Mouse (Mus musculus) testis, adult 2 months (tissue): ENCODE measurements around the gene Cd24a. TPM values are rescaled to one million over a fixed set of nuclear protein-coding genes. Genes with fewer than 3 reads are reported as not detected.

ENCODE experiments used
- H3K27ac ChIP-seq: fragments of 200-500 bp; 2 replicates; pipeline ENCODE4 v1.5.1; 2012; ENCODE audit warnings: low read depth, low read length; ENCODE audit not compliant: control insufficient read depth, insufficient read depth
- H3K27me3 ChIP-seq: fragments of 200-500 bp; 2 replicates; pipeline ENCODE4 v1.6.1; 2012; ENCODE audit warnings: mild to moderate bottlenecking, low read length, moderate library complexity; ENCODE audit not compliant: control insufficient read depth, insufficient read depth
- H3K36me3 ChIP-seq: fragments of 200-500 bp; 2 replicates; pipeline ENCODE4 v1.6.1; 2012; ENCODE audit warnings: mild to moderate bottlenecking, low read length; ENCODE audit not compliant: control insufficient read depth, insufficient read depth
- H3K4me1 ChIP-seq: fragments of 200-500 bp; 2 replicates; pipeline ENCODE4 v1.6.1; 2012; ENCODE audit warnings: low read length; ENCODE audit not compliant: control insufficient read depth, insufficient read depth
- H3K4me3 ChIP-seq: fragments of 200-500 bp; 2 replicates; pipeline ENCODE4 v1.5.1; 2012; ENCODE audit warnings: low read depth, mild to moderate bottlenecking, low read length, moderate library complexity, mixed read lengths; ENCODE audit not compliant: control insufficient read depth
- CTCF ChIP-seq: fragments of 200-500 bp; IDR thresholded peaks from 2 replicates; pipeline ENCODE4 v1.5.1; 2012; ENCODE audit warnings: low read depth, mild to moderate bottlenecking, inconsistent platforms, low read length, moderate library complexity; ENCODE audit not compliant: control insufficient read depth, insufficient read depth, insufficient replicate concordance
- POLR2A ChIP-seq: fragments of 200-500 bp; IDR thresholded peaks from 2 replicates; pipeline ENCODE4 v1.6.1; 2012; ENCODE audit warnings: low read depth, mild to moderate bottlenecking, inconsistent platforms, low read length, moderate library complexity; ENCODE audit not compliant: control insufficient read depth
- polyA plus RNA-seq: library from polyadenylated mRNA; depleted of rRNA; stranded (reverse); fragments of >200 nt; gene quantifications from 2 replicates; pipeline ENCODE4 v1.2.3, GENCODE M21; 2012

The Cd24a gene
- polyA plus RNA-seq, 1 experiment, result 3.9 TPM

DNA sequence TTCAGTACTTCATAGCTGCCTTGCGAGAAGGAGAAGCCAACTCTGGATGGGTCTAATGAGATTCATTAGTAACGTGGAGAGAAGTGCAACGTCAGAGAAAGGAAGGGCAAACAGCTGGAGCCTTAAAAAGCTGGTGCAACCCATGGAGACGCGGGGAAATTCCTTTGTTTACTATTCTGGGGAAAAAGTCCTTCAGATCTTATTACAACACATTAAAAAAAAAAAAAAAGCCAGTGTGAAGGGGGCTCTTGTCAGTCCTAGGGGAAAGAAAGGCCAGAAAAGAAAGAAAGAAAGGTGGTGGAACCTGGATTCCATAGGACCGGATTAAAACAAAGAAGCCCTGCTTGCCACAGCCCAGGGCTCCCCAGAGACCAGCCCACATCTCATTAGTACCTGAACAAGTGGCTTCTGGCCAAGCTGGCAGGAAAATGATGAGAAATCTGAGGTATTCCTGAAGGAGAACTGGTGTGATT lies 41.0 kb downstream of the Cd24a start:
- H3K4me1 ChIP-seq, result no peaks in the 10 kb centered on the region; the same call in 1 of the 2 replicates
- no peak for TF ChIP-seq POLR2A
- TF ChIP-seq CTCF, result no peak
- no peaks in the 10 kb centered on the region for H3K27me3 ChIP-seq
- no peaks in the 10 kb centered on the region for H3K36me3 ChIP-seq
- no peak overlapping the region for H3K27ac ChIP-seq
- H3K4me3 ChIP-seq, result no peak overlapping the region

GRCm38 (mm10) chr10:43619939-43620338 lies 41.9 kb downstream of the Cd24a start:
- Histone ChIP-seq H3K4me3 (no peak overlapping the region), H3K27ac (no peak overlapping the region), H3K27me3 (no peaks in the 10 kb centered on the region), H3K36me3 (no peaks in the 10 kb centered on the region), H3K4me1 (no peaks in the 10 kb centered on the region; the same call in 1 of the 2 replicates)
- TF ChIP-seq POLR2A (no peak), CTCF (no peak)

DNA sequence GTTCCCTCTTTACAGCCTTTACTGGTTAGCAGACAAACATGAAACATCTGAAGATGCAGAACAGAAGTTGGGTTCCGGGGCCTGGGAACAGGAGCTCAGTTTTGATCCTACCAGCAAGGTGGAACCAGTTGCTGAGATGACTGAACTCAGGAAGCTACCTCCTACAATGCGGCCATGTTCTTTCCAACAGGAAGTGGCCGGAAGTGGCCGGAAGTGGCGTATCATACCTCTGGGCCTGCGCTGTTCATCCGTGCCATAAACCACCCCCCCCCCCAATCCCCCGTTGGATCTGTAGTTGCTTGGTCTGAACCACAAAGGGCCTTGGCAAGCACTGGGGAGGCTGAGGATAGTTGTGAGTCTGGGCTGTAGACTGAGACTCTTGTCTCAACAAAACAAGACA lies 45.4 kb downstream of the Cd24a start:
- Histone ChIP-seq H3K4me3 (peak overlapping the region; percentile 59), H3K36me3 (no peaks in the 10 kb centered on the region), H3K27me3 (no peaks in the 10 kb centered on the region), H3K4me1 (no peaks in the 10 kb centered on the region; the same call in 1 of the 2 replicates), H3K27ac (no peak overlapping the region)
- no peak for TF ChIP-seq CTCF
- peak; percentile 51; the same call in 1 of the 2 replicates for TF ChIP-seq POLR2A

GRCm38 (mm10) chr10:43624362-43624761 lies 46.3 kb downstream of the Cd24a start:
- Histone ChIP-seq H3K4me1 (no peaks in the 10 kb centered on the region; the same call in 1 of the 2 replicates), H3K27ac (no peak overlapping the region), H3K4me3 (peak overlapping the region; percentile 59; the same call in 1 of the 2 replicates)

DNA sequence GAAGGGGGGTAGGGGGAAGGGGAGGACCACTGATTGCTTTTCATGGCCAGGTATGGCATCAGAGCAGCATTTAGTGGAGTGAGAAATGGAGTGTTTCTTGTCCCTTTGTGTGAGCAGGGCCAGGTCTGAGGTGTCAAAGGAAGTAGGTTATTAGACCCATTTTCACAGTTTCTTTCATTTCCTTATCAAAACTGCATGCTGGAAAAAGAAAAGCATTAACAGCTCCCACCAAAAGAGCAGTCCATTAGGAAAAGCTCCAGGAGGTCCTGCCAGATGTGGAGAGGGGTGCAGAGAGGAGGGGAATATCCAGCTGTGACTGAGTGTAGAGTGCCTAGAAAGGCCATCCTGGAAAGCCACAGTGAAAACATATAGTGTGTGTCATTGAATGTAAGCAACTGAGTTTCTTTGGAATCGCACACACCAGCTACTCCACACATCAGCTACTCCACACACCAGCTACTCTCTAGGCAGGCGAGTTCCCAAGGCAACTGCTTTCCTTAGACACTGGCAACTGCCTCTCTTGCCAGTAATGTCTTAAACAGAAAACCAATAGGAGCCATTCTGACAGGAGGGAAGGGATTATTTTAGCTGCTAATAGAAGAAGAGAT lies 46.8 kb downstream of the Cd24a start:
- Histone ChIP-seq H3K27me3 (no peaks in the 10 kb centered on the region), H3K27ac (no peak overlapping the region), H3K4me1 (no peaks in the 10 kb centered on the region; the same call in 1 of the 2 replicates), H3K36me3 (no peaks in the 10 kb centered on the region), H3K4me3 (no peak overlapping the region)
- TF ChIP-seq CTCF (no peak), POLR2A (no peak)

More at GRCm38 (mm10) chr10:43624362-43624761, 46.3 kb downstream of the Cd24a start:
- H3K27me3 ChIP-seq, result no peaks in the 10 kb centered on the region
- no peaks in the 10 kb centered on the region for H3K36me3 ChIP-seq
- TF ChIP-seq CTCF (no peak), POLR2A (no peak)

GRCm38 (mm10) chr10:43625578-43625977 lies 47.5 kb downstream of the Cd24a start:
- Histone ChIP-seq H3K27ac (no peak overlapping the region), H3K27me3 (no peaks in the 10 kb centered on the region), H3K4me3 (no peak overlapping the region), H3K36me3 (no peaks in the 10 kb centered on the region), H3K4me1 (no peaks in the 10 kb centered on the region; the same call in 1 of the 2 replicates)
- TF ChIP-seq POLR2A, result no peak
- TF ChIP-seq CTCF, result no peak

DNA sequence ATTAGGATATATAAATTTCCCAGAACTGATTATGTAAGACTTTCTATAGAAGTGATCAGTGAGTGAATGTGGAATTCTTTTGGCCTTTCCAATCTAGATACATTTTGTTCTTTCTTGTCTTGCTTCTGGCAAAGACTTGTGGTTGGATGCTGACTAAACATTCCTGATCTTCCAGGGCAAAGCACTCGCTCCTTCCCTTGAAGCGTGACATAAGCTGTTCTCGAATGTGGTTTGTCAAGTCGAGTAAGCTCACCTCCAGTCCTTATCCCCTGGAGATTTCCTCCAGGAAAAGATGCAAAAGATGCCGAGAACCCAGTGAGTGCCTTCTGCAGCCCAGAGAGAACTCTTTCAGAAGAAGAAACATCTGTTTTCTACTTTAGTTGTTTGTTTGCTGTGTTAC lies 51.1 kb downstream of the Cd24a start:
- Histone ChIP-seq H3K36me3 (no peaks in the 10 kb centered on the region), H3K4me1 (no peaks in the 10 kb centered on the region), H3K27me3 (no peaks in the 10 kb centered on the region), H3K27ac (no peak overlapping the region), H3K4me3 (no peak overlapping the region)
- TF ChIP-seq CTCF (no peak), POLR2A (no peak)
